Mouse (Mus musculus) T-cell, adult 66 days (primary cell): Measurements from ENCODE around the gene Lrp11. TPM values are rescaled to one million over a fixed set of nuclear protein-coding genes. Genes with fewer than 3 reads are reported as not detected.

ENCODE experiments used
- total RNA-seq, 2 experiments: library from RNA; stranded (reverse); gene quantifications; 3 replicates in 1 of 2; 4 replicates in 1 of 2; pipeline ENCODE4 v1.2.4; 2023

Lrp11 gene
- 1 to 10 TPM; 1.1 to 1.5 TPM for total RNA-seq

DNA sequence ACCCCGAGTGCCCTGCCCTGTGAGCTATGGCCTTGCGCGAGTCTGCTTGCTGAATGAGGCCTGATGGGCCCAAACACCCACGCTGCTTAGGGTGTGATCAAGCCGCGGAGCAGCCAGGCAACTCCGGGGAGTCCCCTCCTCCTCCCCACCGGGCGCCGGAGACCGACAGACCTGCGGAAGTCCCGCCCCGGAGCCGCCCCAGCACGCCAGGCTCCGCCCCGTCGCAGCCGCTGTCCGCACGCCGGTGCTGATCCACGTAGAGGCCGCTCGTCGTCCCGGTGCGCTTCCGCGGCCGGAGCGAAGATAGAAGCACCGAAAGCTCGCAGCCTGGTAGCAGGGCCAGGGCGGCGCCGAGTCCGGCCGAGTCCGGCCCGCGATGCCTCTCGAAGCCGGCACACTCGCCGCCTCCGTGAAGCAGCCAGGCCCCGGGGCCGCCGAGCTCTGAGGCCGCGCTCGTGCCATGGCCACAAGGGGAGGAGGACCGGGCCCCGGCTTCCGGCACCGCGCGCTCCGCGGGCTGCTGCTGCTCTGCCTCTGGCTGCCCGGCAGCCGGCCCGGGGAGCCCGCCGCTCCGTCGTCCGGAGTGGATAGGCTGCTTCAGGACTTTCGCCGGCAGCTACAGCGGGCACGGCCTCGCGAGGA is at the start of gene Lrp11:
Lrp11 (plus strand) TSS at position 209 of the 642 bp plus-strand sequence.

DNA sequence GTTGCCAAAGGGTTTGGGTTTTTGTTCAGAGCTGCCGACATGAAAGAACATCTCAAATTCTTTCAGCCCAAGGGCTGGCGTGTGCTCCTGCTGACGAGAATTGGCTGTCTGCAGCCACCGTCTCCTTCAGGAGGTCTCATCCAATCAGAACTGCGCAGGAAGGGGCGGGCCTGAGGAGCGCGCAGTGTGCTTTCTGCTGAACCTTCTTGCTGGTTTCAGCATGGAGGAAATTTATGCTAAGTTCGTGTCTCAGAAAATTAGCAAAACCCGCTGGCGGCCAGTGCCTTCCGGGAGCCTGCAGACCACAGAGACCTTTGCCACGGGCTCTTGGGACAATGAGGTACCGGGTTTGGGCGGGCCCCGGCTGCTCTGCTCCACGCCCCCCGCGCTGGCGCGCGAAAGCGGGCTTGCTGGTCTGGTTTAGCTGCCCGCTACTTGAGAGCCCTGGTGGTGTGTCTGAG is 77.8 kb downstream of the Lrp11 start, which contains the start of gene Nup43:
Nup43 (plus strand) TSS at position 162 of the 461 bp plus-strand sequence.

Other genes starting within 250 kb of the Lrp11 start
- 10 to 100 TPM; 14.3 to 15.7 TPM for gene Ulbp1, start 116.2 kb upstream of the Lrp11 start, total RNA-seq
- 10 to 100 TPM; 10.3 to 11.0 TPM for gene Nup43, start 77.7 kb downstream of the Lrp11 start, total RNA-seq
- gene Pcmt1, start 91.3 kb downstream of the Lrp11 start, total RNA-seq = 10 to 100 TPM; 60.8 to 63.8 TPM
- 10 to 100 TPM; 42.4 to 42.9 TPM for gene Lats1, start 91.4 kb downstream of the Lrp11 start, total RNA-seq
- gene Katna1, start 136.2 kb downstream of the Lrp11 start, total RNA-seq = 10 to 100 TPM; 53.1 to 62.0 TPM
- gene Ginm1, start 203.0 kb downstream of the Lrp11 start, total RNA-seq = 10 to 100 TPM; 40.3 to 60.7 TPM
- gene Ppil4, start 203.1 kb downstream of the Lrp11 start, total RNA-seq = 10 to 100 TPM; 71.0 to 71.6 TPM
- gene Zc3h12d, start 242.7 kb downstream of the Lrp11 start, total RNA-seq = 10 to 100 TPM; 33.3 to 37.6 TPM